Mouse (Mus musculus) stomach, postnatal 0 days (tissue): ENCODE results near the gene Ntm.

Source experiments
- CTCF ChIP-seq: IDR thresholded peaks from 2 replicates; pipeline ENCODE4 v1.5.1; 2016; ENCODE audit warnings: antibody characterized with exemption, low read depth, mild to moderate bottlenecking, moderate library complexity
- EP300 ChIP-seq: optimal IDR thresholded peaks from 2 replicates; pipeline ENCODE3; 2016; ENCODE audit warnings: antibody characterized with exemption

DNA sequence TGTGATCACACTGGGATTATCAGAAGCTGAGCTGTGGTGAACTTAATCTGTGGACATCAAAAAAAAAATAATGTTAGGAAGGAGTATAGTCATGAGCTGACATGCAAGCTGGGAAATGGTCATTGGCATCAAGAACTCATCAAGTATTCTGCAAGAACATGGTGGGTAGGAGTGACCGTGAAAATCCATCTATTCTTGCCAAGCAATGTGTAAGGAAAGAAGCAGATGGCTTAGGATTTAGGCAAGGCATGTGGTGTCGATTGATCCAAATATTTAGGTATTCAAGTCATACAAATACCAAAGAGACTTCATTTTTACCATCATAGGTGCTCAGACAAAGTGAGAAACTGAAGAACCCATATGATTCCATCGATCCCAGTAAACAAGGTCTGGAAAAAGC is 946.1 kb downstream of the Ntm start:
- TF ChIP-seq CTCF (no peak), EP300 (no peak)
